Mouse (Mus musculus): ENCODE measurements around the gene Grid1.

Grid1 gene

GRCm38 (mm10) chr14:35112327-35113275, 292.7 kb downstream of the Grid1 start:
- no peak for DNase-seq (ENCODE audit: low read depth, low spot score)

GRCm38 (mm10) chr14:35113276-35113645, 293.4 kb downstream of the Grid1 start:
- no peak for DNase-seq (ENCODE audit: low read depth, low spot score)

- DNase-seq (ENCODE audit: low read depth, low spot score): no peak
Observed at GRCm38 (mm10) chr14:35115913-35116312, 296.0 kb downstream of the Grid1 start.

GRCm38 (mm10) chr14:35120089-35120488, 300.2 kb downstream of the Grid1 start:
- DNase-seq (ENCODE audit: low read depth, low spot score): no peak

- no peak for DNase-seq (ENCODE audit: low read depth, low spot score)
Observed at GRCm38 (mm10) chr14:35120905-35121304, 301.0 kb downstream of the Grid1 start.

- no peak for DNase-seq (ENCODE audit: low read depth, low spot score)
Observed at GRCm38 (mm10) chr14:35122111-35122510, 302.2 kb downstream of the Grid1 start.

- DNase-seq (ENCODE audit: low read depth, low spot score): no peak
Observed at GRCm38 (mm10) chr14:35123260-35123875, 303.5 kb downstream of the Grid1 start.

- no peak for DNase-seq (ENCODE audit: low read depth, low spot score)
Observed at GRCm38 (mm10) chr14:35127616-35128015, 307.7 kb downstream of the Grid1 start.

GRCm38 (mm10) chr14:35135056-35135455, 315.1 kb downstream of the Grid1 start:
- DNase-seq (ENCODE audit: low read depth, low spot score): no peak

GRCm38 (mm10) chr14:35138069-35138468, 318.2 kb downstream of the Grid1 start:
- no peak for DNase-seq (ENCODE audit: low read depth, low spot score)

GRCm38 (mm10) chr14:35139824-35140223, 319.9 kb downstream of the Grid1 start:
- no peak for DNase-seq (ENCODE audit: low read depth, low spot score)

- no peak for DNase-seq (ENCODE audit: low read depth, low spot score)
Observed at GRCm38 (mm10) chr14:35152450-35152849, 332.5 kb downstream of the Grid1 start.

GRCm38 (mm10) chr14:35153701-35154277, 333.9 kb downstream of the Grid1 start:
- no peak for DNase-seq (ENCODE audit: low read depth, low spot score)

GRCm38 (mm10) chr14:35154364-35154763, 334.5 kb downstream of the Grid1 start:
- DNase-seq (ENCODE audit: low read depth, low spot score): no peak

GRCm38 (mm10) chr14:35157069-35157655, 337.3 kb downstream of the Grid1 start:
- no peak for DNase-seq (ENCODE audit: low read depth, low spot score)

- DNase-seq (ENCODE audit: low read depth, low spot score): no peak
Observed at GRCm38 (mm10) chr14:35159296-35159695, 339.4 kb downstream of the Grid1 start.

GRCm38 (mm10) chr14:35167451-35167850, 347.5 kb downstream of the Grid1 start:
- no peak for DNase-seq (ENCODE audit: low read depth, low spot score)

GRCm38 (mm10) chr14:35173861-35174260, 354.0 kb downstream of the Grid1 start:
- no peak for DNase-seq (ENCODE audit: low read depth, low spot score)

GRCm38 (mm10) chr14:35176021-35176420, 356.1 kb downstream of the Grid1 start:
- no peak for DNase-seq (ENCODE audit: low read depth, low spot score)

GRCm38 (mm10) chr14:35179076-35179475, 359.2 kb downstream of the Grid1 start:
- DNase-seq (ENCODE audit: low read depth, low spot score): no peak

- DNase-seq (ENCODE audit: low read depth, low spot score): no peak
Observed at GRCm38 (mm10) chr14:35185399-35185798, 365.5 kb downstream of the Grid1 start.

GRCm38 (mm10) chr14:35192256-35192655, 372.3 kb downstream of the Grid1 start:
- no peak for DNase-seq (ENCODE audit: low read depth, low spot score)
